In genomic region chr12:79890887-79891286, GRCm38 (mm10) we compare ENCODE assay signal across 9 mouse cellular contexts.
DNase-seq lines count a peak whose midpoint lies in the region; ATAC-seq and TF ChIP-seq lines count a peak whose summit lies in the region.
"Had no signal": no experiment of that assay in that cellular context is flagged by ENCODE, and none has a peak within 500 bp of the region (broad histone marks: within the 10 kb centered on the region; RNA-seq: fewer than 3 reads in every experiment).

No protein-coding gene starts in this region.

- peak; percentile 33 to 62 for DNase-seq in heart, adult 18-20 months
- DNase-seq in R1 (ENCODE audit: low read depth, low spot score), result peak; percentile 47
- no peak for DNase-seq in spleen, adult 18-20 months
- no peak for DNase-seq in left cerebral cortex, adult 18-20 months (ENCODE audit: low spot score in 2 of 2)
- no peak for DNase-seq in liver, postnatal 0 days

- TF ChIP-seq EP300 in liver, postnatal 0 days (IDR thresholded peaks at IDR 0.05; ENCODE audit: low read depth), result no peak

- H3K4me1 ChIP-seq in heart, embryonic 11.5 days (ENCODE audit: control insufficient read depth, insufficient read depth, low read length), result peaks cover 15% of the 10 kb centered on the region
- peaks cover 29% of the 10 kb centered on the region for H3K4me1 ChIP-seq in heart, embryonic 15.5 days (replicated peaks)
- H3K4me1 ChIP-seq in limb, embryonic 12.5 days (replicated peaks), result peaks cover 44% of the 10 kb centered on the region
- no peaks in the 10 kb centered on the region for H3K4me1 ChIP-seq in liver, postnatal 0 days (ENCODE audit: insufficient read depth)

- no peak for ATAC-seq in heart, embryonic 11.5 days (replicated peaks; ENCODE audit: insufficient number of reproducible peaks, low FRiP score, low TSS enrichment)
- peak; percentile 47 for ATAC-seq in heart, embryonic 15.5 days (replicated peaks; ENCODE audit: insufficient number of reproducible peaks, insufficient read depth, low FRiP score, low read depth)
- no peak for ATAC-seq in limb, embryonic 12.5 days (ENCODE audit: insufficient number of reproducible peaks, insufficient read depth, low FRiP score, low TSS enrichment, low read depth)
- ATAC-seq in liver, postnatal 0 days, result no peak

- H3K27me3 ChIP-seq in heart, embryonic 11.5 days (ENCODE audit: control insufficient read depth, insufficient read depth, low read length), result no peaks in the 10 kb centered on the region
- H3K27me3 ChIP-seq in heart, embryonic 15.5 days, result no peaks in the 10 kb centered on the region
- H3K27me3 ChIP-seq in limb, embryonic 12.5 days, result no peaks in the 10 kb centered on the region
- H3K27me3 ChIP-seq in liver, postnatal 0 days (ENCODE audit: insufficient read depth, low read length), result no peaks in the 10 kb centered on the region
- H3K27me3 ChIP-seq: CH12.LX had no signal

- no peak overlapping the region for H3K4me2 ChIP-seq in heart, embryonic 11.5 days
- no peak overlapping the region for H3K4me2 ChIP-seq in heart, embryonic 15.5 days
- no peak overlapping the region for H3K4me2 ChIP-seq in limb, embryonic 12.5 days
- no peak overlapping the region for H3K4me2 ChIP-seq in liver, postnatal 0 days (ENCODE audit: low read depth, low read length)

- no peak for TF ChIP-seq CTCF in liver, postnatal 0 days (IDR thresholded peaks at IDR 0.05; ENCODE audit: low read depth)

- no peak overlapping the region for H3K9ac ChIP-seq in heart, embryonic 11.5 days (ENCODE audit: low read depth, low read length)
- no peak overlapping the region for H3K9ac ChIP-seq in heart, embryonic 15.5 days
- H3K9ac ChIP-seq in limb, embryonic 12.5 days (replicated peaks), result no peak overlapping the region; the same call in 1 of the 2 replicates
- H3K9ac ChIP-seq in liver, postnatal 0 days (replicated peaks), result no peak overlapping the region

- 20% methylated on average over 4 of the region's 4 CpGs for WGBS in heart, embryonic 11.5 days (ENCODE audit: insufficient replicate concordance)
- 37% methylated on average over 4 of the region's 4 CpGs for WGBS in heart, embryonic 15.5 days
- 10% methylated on average over 4 of the region's 4 CpGs for WGBS in limb, embryonic 12.5 days
- 52% methylated on average over 4 of the region's 4 CpGs for WGBS in liver, postnatal 0 days (ENCODE audit: insufficient replicate concordance)

- no peaks in the 10 kb centered on the region for H3K9me3 ChIP-seq in heart, embryonic 11.5 days (replicated peaks; ENCODE audit: control insufficient read depth, low read length)
- H3K9me3 ChIP-seq in heart, embryonic 15.5 days (replicated peaks), result no peaks in the 10 kb centered on the region
- no peaks in the 10 kb centered on the region for H3K9me3 ChIP-seq in limb, embryonic 12.5 days
- H3K9me3 ChIP-seq in liver, postnatal 0 days (ENCODE audit: low read length), result no peaks in the 10 kb centered on the region

- H3K36me3 ChIP-seq in heart, embryonic 11.5 days (ENCODE audit: control insufficient read depth, insufficient read depth, low read length), result no peaks in the 10 kb centered on the region
- H3K36me3 ChIP-seq in heart, embryonic 15.5 days, result no peaks in the 10 kb centered on the region
- no peaks in the 10 kb centered on the region for H3K36me3 ChIP-seq in limb, embryonic 12.5 days
- H3K36me3 ChIP-seq in liver, postnatal 0 days (replicated peaks; ENCODE audit: insufficient read depth, low read length), result no peaks in the 10 kb centered on the region

- no peak overlapping the region for H3K4me3 ChIP-seq in heart, embryonic 11.5 days (ENCODE audit: low read depth, low read length)
- H3K4me3 ChIP-seq in heart, embryonic 15.5 days, result no peak overlapping the region
- H3K4me3 ChIP-seq in limb, embryonic 12.5 days (replicated peaks), result no peak overlapping the region
- no peak overlapping the region for H3K4me3 ChIP-seq in liver, postnatal 0 days (ENCODE audit: low read depth, low read length)

- H3K27ac ChIP-seq in heart, embryonic 11.5 days (ENCODE audit: low read depth, low read length), result no peak overlapping the region; the same call in 1 of the 2 replicates
- H3K27ac ChIP-seq in heart, embryonic 15.5 days, result 0 out of 2 replicates have a peak overlapping the region, but pooled peaks have one; percentile 20
- H3K27ac ChIP-seq in limb, embryonic 12.5 days, result peak overlapping the region; percentile 46
- H3K27ac ChIP-seq in liver, postnatal 0 days (ENCODE audit: low read depth), result no peak overlapping the region

Comparison
In these comparisons a context has a peak if more than half of its experiments do, and no peak if none do; other contexts are left out.
1. H3K27ac ChIP-seq: peak in heart, embryonic 15.5 days (single experiment) and limb, embryonic 12.5 days (single experiment); none in heart, embryonic 11.5 days (single experiment) and liver, postnatal 0 days (single experiment).
2. DNase-seq: peak in heart, adult 18-20 months (2 of 2) and R1 (single experiment); none in spleen, adult 18-20 months (0 of 2), left cerebral cortex, adult 18-20 months (0 of 2) and liver, postnatal 0 days (single experiment).